Mouse (Mus musculus): ENCODE results near the gene Gm10842. TPM values are rescaled to one million over a fixed set of nuclear protein-coding genes. Genes with fewer than 3 reads are reported as not detected.
"Not testable (repeated sequence)": the region's sequence is repeated elsewhere in the genome, so short reads cannot be mapped to it uniquely, and the experiment has no call there.

Gm10842 gene
- polyA plus RNA-seq (2015; fragmentation: Nextera tagmentation; extraction: Ambion mirVana) = not detected in 2 replicates

DNA sequence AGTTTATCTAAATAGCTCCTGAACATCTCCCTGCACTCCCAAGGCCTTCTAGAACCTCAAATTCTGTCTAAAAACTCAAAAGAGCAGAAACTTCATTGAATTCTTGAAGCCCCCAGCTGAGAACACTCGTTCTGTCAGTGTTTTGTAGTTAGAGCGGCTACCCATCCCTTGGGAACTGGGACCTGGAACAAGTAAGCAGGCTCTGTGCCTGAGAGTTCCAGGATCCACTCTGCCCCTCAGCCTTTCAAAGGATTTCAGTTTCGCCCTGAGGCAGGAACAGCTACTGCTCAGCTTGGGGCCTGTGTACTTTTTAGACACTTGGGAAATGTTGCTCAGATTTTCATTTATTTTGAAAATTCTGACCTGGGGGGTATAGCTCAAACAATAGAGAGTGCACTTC, at the start of gene Gm10842:
Gm10842 (plus strand) TSS at position 301 of the 400 bp plus-strand sequence.
- peaks cover 4% of the 10 kb centered on the region; the same call in 1 of the 2 replicates for H3K36me3 ChIP-seq
- no peak for ATAC-seq (ENCODE audit: low FRiP score, low read depth)
- no peak within 1 kb of the TSS for H3K4me3 ChIP-seq
- no peaks in the 10 kb centered on the region for H3K9me3 ChIP-seq
- H3K4me2 ChIP-seq (replicated peaks) = no peak within 1 kb of the TSS
- H3K9ac ChIP-seq = no peak within 1 kb of the TSS
- H3K4me1 ChIP-seq = peaks cover 8% of the 10 kb centered on the region
- H3K27ac ChIP-seq = no peak within 1 kb of the TSS
- 68% methylated on average over 3 of the region's 3 CpGs for WGBS
- H3K27me3 ChIP-seq = peaks cover 10% of the 10 kb centered on the region

DNA sequence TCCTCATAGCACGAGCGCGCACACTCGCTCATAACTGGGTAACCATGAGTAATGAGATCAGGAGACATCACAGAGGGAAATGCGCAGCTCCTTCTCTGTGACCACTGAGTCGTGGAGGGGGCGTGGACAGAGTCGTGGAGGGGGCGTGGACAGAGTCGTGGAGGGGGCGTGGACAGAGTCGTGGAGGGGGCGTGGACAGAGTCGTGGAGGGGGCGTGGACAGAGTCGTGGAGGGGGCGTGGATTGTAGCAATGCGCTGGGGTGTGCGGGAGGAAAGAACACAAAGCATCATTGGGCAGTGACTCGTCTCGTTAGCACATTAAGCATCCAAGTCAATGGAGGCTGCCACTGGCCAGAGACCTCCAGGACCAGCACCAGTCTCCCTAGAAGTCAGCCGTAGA, 34.2 kb upstream of the Gm10842 start:
- H3K27me3 ChIP-seq; ATAC-seq (ENCODE audit: low FRiP score, low read depth); H3K4me1 ChIP-seq; H3K4me3 ChIP-seq; H3K36me3 ChIP-seq; H3K4me2 ChIP-seq (replicated peaks); H3K9me3 ChIP-seq; H3K9ac ChIP-seq; H3K27ac ChIP-seq: not testable (repeated sequence)
- 78% methylated on average over 20 of the region's 22 CpGs for WGBS

DNA sequence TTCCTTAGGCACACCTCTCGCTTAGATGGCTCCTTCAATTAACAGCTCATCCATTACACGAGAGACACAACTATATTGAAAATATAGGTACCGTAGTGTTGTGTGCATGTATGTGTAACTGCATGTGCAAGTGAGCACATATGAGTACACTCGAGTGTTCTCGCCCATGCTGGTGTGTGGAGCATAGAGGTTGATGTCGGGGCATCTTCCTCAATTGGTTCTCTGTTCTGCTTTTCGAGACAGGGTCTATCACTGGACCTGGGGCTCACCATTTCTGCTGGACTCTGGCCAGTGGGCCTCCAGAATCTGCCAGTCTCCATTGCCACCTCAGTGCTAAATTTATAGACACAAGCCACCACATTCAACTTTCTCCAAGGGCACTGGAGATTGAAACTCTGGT, 28.9 kb upstream of the Gm10842 start:
- Histone ChIP-seq H3K27ac (no peak overlapping the region), H3K4me1 (no peaks in the 10 kb centered on the region), H3K9ac (no peak overlapping the region), H3K4me2 (replicated peaks) (no peak overlapping the region), H3K36me3 (no peaks in the 10 kb centered on the region), H3K27me3 (no peaks in the 10 kb centered on the region), H3K4me3 (no peak overlapping the region), H3K9me3 (no peaks in the 10 kb centered on the region)
- 79% methylated on average over 7 of the region's 7 CpGs for WGBS
- ATAC-seq (ENCODE audit: low FRiP score, low read depth) = no peak

DNA sequence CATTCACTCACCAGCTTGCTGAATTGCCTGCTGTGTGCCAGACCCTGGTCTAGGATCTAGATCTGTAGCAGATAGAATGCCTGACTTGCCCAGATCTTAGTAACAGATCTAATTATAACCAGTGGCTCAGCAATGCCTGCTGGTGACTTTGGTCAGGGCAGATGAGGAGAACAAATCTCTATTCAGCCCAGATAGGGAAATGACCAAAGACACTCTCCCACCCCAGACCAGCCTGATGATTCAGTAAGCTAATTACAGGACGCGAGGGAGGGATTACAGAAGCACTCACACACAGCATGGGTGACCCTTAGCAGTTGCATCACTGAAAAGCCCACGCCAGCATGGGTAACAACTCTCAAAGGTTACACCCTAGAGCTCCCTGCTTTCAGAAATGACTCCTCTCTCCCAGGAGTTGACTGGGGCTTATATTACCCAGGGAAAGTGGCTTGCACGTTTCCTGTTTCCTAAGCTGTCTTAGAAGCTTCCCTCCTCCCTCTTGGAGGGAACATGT, 26.1 kb upstream of the Gm10842 start:
- no peak for ATAC-seq (ENCODE audit: low FRiP score, low read depth)
- H3K4me3 ChIP-seq = no peak overlapping the region
- no peaks in the 10 kb centered on the region for H3K9me3 ChIP-seq
- no peaks in the 10 kb centered on the region for H3K4me1 ChIP-seq
- H3K27ac ChIP-seq = no peak overlapping the region
- no peaks in the 10 kb centered on the region for H3K36me3 ChIP-seq
- 32% methylated on average over 4 of the region's 4 CpGs for WGBS
- H3K27me3 ChIP-seq = no peaks in the 10 kb centered on the region
- H3K9ac ChIP-seq = no peak overlapping the region; the same call in 1 of the 2 replicates
- H3K4me2 ChIP-seq (replicated peaks) = no peak overlapping the region

DNA sequence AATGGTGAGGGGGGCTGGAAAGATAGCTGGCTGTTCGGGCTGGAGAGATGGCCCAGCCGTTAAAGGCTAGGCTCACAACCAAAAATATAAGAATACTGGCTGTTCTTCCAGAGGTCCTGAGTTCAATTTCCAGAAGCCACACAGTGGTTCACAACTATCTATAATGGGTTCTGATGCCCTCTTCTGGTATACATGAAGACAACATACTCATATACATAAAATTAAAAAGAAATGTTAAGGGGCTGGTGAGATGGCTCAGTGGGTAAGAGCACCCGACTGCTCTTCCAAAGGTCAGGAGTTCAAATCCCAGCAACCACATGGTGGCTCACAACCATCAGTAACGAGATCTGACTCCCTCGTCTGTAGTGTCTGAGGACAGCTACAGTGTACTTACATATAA, 24.9 kb upstream of the Gm10842 start:
- not testable (repeated sequence) for H3K4me1 ChIP-seq; H3K9ac ChIP-seq; H3K4me3 ChIP-seq; H3K27ac ChIP-seq; H3K27me3 ChIP-seq; H3K36me3 ChIP-seq; H3K4me2 ChIP-seq (replicated peaks); H3K9me3 ChIP-seq; ATAC-seq (ENCODE audit: low FRiP score, low read depth)
- 62% methylated on average over 5 of the region's 5 CpGs for WGBS

DNA sequence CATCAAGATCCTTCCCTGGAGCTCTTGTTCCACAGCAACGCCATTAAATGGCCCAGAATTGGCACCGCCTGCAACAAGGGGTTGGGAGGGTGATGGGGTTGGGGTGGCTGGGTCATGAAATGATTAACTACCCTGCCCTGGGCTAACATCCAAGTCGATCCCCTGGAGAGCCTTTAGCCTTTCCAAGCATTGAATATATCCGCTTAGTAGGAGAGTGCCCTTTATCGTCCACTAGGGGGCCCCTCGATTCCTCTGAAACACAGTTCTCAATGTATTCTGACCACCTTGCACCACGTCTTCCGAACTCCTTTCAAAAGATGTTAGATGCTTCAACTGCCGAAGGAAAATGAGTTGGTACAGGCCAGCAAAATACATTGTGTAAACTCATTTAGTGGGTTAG, 22.7 kb upstream of the Gm10842 start:
- no peaks in the 10 kb centered on the region for H3K27me3 ChIP-seq
- no peak overlapping the region for H3K27ac ChIP-seq
- H3K4me3 ChIP-seq = no peak overlapping the region
- WGBS = 4% methylated on average over 9 of the region's 9 CpGs
- H3K36me3 ChIP-seq = peaks cover 4% of the 10 kb centered on the region
- H3K4me2 ChIP-seq (replicated peaks) = no peak overlapping the region
- peak; percentile 42; the same call in 1 of the 2 replicates for ATAC-seq (ENCODE audit: low FRiP score, low read depth)
- no peak overlapping the region for H3K9ac ChIP-seq
- H3K9me3 ChIP-seq = no peaks in the 10 kb centered on the region
- peaks cover 12% of the 10 kb centered on the region for H3K4me1 ChIP-seq

DNA sequence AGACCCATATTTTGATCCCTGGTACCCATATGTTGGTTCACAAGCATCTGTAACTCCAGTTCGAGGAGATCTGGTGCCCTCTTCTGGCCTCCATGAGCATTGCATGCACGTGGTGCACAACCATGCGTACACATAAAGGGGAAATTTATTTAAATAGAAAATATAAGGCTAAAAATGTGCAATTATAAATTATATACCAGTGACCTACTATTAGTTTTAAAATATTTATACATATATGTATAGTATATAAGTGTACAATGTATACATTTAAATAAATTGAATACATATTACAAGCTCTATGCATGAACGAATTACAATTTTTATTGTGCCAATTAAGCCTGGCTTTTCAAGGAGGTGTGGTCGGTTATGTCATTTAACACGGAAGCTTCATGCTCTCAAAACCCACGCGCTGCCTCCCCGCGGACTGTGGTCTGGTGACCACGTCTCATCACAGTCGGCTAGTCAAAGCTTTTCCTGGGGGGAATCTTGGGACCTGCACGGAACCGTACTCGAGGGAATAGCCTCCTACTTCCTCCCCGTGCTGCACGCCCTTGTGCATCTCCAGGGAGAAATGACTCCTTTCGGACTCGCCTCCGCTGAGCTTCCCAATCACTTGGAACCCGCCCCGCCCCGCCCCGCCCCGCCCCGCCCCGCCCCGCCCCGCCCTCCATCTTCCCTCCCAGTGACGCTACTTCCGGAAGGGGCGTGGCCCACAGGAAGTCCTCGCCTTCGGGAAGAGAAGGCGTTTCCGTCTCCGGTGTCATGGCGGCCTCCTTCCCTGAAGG, 20.8 kb upstream of the Gm10842 start, which contains the start of gene Mettl2:
Mettl2 (plus strand) TSS at position 691 of the 785 bp plus-strand sequence.
- no peaks in the 10 kb centered on the region for H3K27me3 ChIP-seq
- peak; percentile 91 for ATAC-seq (ENCODE audit: low FRiP score, low read depth)
- H3K9me3 ChIP-seq = no peaks in the 10 kb centered on the region
- 1% methylated on average over 24 of the region's 38 CpGs for WGBS
- H3K4me2 ChIP-seq (replicated peaks) = peak within 1 kb of the TSS; percentile 86
- H3K9ac ChIP-seq = peak within 1 kb of the TSS; percentile 83
- H3K27ac ChIP-seq = no peak within 1 kb of the TSS
- H3K36me3 ChIP-seq = peaks cover 23% of the 10 kb centered on the region
- H3K4me1 ChIP-seq = peaks cover 12% of the 10 kb centered on the region
- H3K4me3 ChIP-seq = peak within 1 kb of the TSS; percentile 96

DNA sequence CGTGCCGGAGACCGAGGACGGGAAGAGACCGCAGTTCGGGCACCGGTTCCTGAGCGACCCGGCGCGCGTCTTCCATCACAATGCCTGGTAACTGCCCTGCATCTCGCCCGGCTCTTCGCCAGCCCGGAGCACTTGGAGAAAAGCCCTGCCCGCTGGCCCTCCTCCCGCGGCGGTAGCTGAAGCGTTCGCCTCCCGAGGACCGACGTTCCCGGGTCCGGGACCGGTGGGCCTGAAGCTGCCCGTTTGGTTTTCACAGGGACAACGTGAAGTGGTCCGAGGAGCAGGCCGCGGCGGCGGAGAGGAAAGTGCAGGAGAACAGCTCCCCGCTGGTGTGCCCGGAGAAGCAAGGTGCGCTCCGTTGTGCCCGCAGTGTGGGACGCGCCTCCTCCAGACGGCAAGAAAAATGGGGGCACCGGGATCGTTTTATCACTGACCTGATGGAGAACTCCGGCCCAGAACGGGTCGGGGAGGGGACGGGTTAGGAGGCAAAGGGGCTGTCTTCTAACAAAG, 20.1 kb upstream of the Gm10842 start:
- Histone ChIP-seq H3K36me3 (peaks cover 28% of the 10 kb centered on the region), H3K4me1 (peaks cover 12% of the 10 kb centered on the region), H3K4me3 (peak overlapping the region; percentile 96), H3K4me2 (replicated peaks) (peak overlapping the region; percentile 86), H3K27me3 (no peaks in the 10 kb centered on the region), H3K9ac (peak overlapping the region; percentile 83), H3K9me3 (no peaks in the 10 kb centered on the region), H3K27ac (no peak overlapping the region)
- ATAC-seq (ENCODE audit: low FRiP score, low read depth) = peak; percentile 3; the same call in 1 of the 2 replicates
- under 1% methylated on average over 47 of the region's 49 CpGs for WGBS

DNA sequence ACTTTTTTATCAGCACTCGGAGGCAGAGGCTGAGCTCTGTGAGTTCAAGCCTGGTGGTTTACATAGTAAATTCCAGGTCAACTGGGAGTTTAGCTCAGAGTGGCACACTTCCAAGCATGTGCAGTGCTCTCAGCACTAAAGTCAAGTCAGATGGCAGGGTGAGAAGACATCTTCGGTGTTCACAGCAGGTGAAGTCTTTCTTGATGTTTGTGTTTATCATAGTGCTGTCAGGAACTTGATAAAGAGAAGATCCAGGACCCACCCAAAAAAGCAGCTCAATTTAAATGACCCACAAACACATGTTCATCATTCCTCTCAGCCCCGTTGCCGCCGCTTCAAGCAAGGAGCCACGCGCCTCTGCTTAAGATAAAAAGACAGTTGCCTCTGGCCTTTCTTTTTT, 11.0 kb upstream of the Gm10842 start:
- Histone ChIP-seq H3K27me3 (no peaks in the 10 kb centered on the region), H3K9me3 (no peaks in the 10 kb centered on the region), H3K4me3 (no peak overlapping the region), H3K9ac (no peak overlapping the region), H3K4me2 (replicated peaks) (no peak overlapping the region), H3K4me1 (no peaks in the 10 kb centered on the region), H3K36me3 (peaks cover 99% of the 10 kb centered on the region), H3K27ac (no peak overlapping the region)
- ATAC-seq (ENCODE audit: low FRiP score, low read depth) = no peak
- WGBS = 93% methylated on average over 7 of the region's 7 CpGs

DNA sequence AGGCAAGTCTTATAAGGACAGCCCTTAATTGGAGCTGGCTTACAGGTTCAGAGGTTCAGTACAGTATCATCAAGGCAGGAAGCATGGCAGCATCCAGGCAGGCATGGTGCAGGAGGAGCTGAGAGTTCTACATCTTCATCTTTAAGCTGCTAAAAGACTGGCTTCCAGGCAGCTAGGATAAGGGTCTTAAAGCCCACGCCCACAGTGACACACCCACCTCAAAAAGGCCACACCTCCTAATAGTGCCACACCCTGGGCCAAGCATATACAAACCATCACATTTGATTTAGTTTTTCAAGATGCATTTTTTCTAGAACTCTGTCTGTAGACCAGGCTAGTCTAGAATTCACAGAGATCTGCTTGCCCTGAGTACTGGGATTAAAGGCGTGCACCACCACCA, 9.4 kb upstream of the Gm10842 start:
- H3K27ac ChIP-seq; H3K4me2 ChIP-seq (replicated peaks); H3K4me3 ChIP-seq; H3K9ac ChIP-seq; H3K27me3 ChIP-seq; ATAC-seq (ENCODE audit: low FRiP score, low read depth); H3K4me1 ChIP-seq; H3K9me3 ChIP-seq: not testable (repeated sequence)
- H3K36me3 ChIP-seq = peaks cover 93% of the 10 kb centered on the region
- WGBS = 90% methylated on average over 2 of the region's 2 CpGs

DNA sequence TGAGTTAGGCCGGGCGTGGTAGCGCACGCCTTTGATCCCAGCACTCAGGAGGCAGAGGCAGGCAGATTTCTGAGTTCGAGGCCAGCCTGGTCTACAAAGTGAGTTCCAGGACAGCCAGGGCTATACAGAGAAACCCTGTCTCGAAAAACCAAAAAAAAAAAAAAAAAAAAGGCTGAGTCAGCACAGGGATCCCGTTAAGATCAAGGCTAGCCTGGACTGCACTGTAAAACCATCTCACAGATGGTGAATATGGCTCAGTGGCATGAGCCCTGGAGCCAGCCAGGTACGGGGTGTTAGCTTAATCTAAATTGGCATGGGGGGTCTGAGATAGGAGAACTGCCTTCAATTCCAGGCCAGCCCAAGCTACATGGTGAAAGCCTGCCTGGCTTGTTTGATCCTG, 6.2 kb upstream of the Gm10842 start:
- H3K4me2 ChIP-seq (replicated peaks); H3K4me1 ChIP-seq; H3K9me3 ChIP-seq; ATAC-seq (ENCODE audit: low FRiP score, low read depth); H3K4me3 ChIP-seq; H3K27me3 ChIP-seq; H3K9ac ChIP-seq; H3K27ac ChIP-seq: not testable (repeated sequence)
- WGBS = 95% methylated on average over 8 of the region's 8 CpGs
- H3K36me3 ChIP-seq = peaks cover 62% of the 10 kb centered on the region

DNA sequence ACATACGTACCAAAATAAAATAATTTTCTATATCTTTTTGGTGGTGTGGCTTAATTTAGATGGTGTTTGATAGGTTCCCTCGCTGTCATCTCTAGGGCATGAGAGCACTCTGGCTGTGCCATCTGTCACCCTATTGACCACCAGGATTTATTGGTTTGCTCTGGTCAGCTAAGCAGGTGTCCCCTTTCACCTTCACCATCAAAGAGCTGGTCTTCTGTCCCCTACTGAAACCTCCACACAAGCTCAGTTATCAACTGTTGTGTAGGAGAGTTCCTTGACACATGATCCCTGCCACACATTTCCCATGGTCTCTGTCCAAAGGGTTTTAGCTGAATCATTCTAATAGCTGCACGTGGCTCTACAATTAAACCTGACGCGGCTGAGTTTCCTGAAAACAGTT, 5.6 kb upstream of the Gm10842 start:
- Histone ChIP-seq H3K9me3 (no peaks in the 10 kb centered on the region), H3K36me3 (peaks cover 56% of the 10 kb centered on the region), H3K4me3 (no peak overlapping the region), H3K27me3 (no peaks in the 10 kb centered on the region), H3K9ac (no peak overlapping the region), H3K27ac (no peak overlapping the region), H3K4me1 (no peaks in the 10 kb centered on the region), H3K4me2 (replicated peaks) (no peak overlapping the region)
- 95% methylated on average over 5 of the region's 5 CpGs for WGBS
- no peak for ATAC-seq (ENCODE audit: low FRiP score, low read depth)

Measured in limb, embryonic 13.5 days (tissue).